Mouse (Mus musculus): ENCODE data around the gene Mdm2.
A peak's percentile ranks its signal among the peaks of the same experiment; 100 is the strongest.
"Not testable (repeated sequence)": the region's sequence is repeated elsewhere in the genome, so short reads cannot be mapped to it uniquely, and the experiment has no call there.

The Mdm2 gene

DNA sequence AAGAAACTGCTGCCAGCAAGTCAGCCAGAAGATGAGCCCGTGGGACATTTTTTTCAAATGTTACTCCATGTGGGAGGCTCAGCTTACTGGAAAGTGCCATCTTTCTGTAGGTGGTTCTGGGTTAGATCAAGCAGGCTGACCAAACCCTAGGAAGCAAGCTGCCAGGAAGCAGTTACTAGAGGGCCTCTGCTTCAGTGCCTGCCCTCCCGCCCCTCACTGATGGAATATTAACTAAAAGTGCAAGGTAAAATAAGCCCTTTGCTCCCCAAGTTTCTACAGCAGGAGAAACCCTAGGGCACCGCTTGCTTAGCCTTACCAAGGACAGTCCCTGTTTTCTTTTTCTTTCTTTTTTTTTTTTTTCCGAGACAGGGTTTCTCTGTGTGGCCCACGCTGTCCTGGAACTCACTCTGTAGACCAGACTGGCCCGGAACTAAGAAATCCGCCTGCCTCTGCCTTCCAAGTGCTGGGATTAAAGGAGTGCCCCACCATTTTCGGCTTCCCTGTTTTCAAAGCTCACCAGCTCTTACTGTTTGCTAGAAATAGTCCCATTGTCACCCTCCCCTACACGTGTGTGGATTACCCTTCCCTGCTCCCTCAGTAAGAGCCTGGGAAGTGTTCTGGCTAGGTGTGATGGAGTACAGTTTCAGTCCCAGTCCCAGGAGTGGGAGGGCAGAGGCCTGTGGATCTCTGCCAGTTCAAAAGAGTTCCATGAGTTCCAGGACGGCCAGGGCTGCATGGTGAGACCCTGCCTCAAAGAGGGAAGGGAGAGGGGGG, 37.9 kb upstream of the Mdm2 start:
- DNase-seq = peak; percentile 89

DNA sequence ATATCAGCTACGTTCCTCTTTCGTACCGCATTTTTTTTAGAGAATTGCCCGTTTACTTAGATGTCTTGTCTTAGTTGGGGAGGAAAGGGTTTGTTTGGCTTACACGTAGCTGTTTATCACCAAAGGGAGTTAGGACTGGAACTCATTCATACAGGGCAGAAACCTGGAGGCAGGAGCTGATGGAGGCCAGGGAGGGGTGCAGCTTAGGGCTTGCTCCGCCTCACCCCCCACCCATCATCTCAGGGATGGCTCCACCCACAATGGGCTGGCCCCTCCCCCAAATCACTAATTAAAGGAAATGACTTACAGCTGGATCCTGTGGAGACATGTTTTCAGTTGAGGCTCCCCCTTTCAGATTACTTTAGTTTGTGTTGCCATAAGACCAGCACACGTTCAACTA, 37.2 kb upstream of the Mdm2 start:
- DNase-seq = no peak

DNA sequence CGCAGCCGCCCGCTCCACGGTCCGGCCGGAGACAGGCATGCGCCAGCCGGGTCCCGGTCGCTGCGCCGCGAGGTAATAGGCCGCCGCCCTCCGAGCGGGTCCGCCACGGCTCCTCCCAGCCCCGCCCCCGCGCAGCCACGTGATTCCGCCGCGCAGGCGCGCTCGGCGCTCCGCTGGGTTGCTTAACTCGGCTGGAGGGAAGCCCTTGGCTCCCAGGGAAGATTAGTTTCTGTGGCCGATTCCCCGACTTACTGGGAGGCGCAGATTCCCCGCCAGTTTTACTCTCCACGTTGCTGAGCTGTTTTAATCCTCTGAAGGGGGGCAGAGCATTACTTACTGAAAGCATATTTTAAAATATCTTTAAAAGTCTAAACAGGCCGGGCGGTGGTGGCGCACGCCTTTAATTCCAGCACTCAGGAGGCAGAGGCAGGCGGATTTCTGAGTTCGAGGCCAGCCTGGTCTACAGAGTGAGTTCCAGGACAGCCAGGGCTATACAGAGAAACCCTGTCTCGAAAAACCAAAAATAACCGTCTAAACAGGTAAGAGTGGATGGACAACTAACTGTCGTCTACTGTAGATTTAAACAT, 35.8 kb upstream of the Mdm2 start, which contains the start of gene Slc35e3:
Slc35e3 (minus strand) TSS at position 69 of the 587 bp plus-strand sequence.
- DNase-seq = peak; percentile 95

DNA sequence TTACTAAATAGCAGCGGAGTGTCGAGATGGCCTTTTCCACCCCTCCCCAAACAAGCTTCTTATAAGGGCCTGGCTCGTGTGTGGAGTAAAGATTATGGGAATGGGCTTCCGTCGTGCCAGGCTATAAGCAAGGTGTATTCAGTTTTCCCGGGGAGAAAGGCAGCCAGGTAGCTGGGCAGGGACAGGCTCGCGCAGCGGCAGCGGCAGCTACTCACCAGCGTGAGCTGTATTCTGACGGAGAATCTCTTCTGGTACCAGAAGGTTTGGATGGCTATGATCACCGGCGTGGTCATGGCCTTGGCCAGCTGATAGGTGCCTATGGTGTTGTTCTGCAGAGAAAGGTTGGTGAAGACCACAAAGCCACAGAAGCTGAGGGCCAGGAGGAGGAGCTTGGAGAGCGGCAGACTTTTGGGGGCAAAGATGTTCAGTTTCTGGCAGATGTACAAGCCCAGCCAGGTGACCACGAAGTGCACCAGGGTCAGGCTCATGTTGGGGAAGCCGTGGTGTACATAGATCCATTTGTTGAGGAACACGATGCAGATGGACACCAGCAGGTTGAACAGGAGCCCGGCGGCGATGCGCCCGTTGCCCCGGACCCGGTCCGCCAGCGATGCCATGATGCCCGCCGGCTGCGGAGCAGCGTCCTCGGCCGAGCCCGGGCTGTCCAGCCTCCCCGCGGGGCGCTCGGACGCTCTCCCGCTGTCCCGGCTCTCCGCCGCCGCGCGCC, 35.2 kb upstream of the Mdm2 start:
- DNase-seq = not testable (repeated sequence)

DNA sequence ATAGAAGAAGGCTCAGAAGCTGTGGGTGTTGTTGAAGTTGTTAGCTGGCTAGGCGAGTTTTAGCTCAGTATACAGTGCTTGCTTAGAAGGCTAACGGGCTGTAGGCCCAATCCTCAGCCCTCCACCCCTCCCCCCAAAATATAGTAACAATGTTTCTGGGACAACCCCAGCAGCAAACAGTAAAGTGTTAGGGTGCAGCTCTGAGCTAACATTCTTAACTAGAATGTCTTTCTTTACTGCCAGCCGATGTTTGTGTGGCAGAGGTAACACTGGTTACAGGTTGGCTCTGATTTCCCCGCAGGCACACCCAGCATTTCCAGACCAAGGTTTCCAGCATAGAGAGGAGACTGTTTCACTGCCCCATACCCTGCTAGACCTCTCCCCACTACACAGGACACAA, 33.4 kb upstream of the Mdm2 start:
- DNase-seq = no peak

DNA sequence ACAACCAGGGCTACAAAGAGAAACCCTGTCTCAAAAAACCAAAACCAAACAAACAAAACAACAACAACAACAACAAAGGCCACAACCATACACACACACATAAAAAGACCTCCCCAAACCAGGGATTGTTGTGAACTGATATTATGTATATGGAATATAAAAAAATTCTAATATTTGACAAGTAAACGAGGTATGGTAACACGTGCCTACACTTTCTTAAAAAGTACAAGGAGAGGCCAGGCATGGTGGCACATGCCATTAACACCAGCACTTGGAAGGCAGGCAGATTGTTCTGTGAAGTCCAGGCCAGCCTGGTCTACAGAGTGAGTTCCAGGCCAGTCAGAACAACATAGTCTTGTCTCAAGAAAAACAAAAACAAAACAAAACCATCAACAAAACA, 32.6 kb upstream of the Mdm2 start:
- no peak for DNase-seq

DNA sequence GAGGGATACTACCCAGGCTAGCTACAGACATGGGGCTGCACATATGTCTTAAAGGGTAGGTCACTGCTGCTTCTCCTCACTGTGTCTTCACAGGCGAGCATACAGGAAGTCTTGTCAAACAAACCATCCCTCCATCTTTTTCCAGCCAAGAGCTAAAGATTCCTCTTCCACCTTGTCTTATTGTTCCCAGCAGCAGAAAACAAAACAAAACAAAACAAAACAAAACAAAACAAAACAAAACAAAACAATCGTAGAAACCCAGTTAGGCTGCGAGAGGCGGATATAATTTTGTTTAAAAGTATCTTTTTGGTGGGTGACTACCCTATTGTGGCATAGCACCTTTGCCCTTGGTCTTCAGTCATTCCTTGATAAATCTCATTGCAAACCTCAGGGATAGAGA, 32.1 kb upstream of the Mdm2 start:
- DNase-seq = no peak

DNA sequence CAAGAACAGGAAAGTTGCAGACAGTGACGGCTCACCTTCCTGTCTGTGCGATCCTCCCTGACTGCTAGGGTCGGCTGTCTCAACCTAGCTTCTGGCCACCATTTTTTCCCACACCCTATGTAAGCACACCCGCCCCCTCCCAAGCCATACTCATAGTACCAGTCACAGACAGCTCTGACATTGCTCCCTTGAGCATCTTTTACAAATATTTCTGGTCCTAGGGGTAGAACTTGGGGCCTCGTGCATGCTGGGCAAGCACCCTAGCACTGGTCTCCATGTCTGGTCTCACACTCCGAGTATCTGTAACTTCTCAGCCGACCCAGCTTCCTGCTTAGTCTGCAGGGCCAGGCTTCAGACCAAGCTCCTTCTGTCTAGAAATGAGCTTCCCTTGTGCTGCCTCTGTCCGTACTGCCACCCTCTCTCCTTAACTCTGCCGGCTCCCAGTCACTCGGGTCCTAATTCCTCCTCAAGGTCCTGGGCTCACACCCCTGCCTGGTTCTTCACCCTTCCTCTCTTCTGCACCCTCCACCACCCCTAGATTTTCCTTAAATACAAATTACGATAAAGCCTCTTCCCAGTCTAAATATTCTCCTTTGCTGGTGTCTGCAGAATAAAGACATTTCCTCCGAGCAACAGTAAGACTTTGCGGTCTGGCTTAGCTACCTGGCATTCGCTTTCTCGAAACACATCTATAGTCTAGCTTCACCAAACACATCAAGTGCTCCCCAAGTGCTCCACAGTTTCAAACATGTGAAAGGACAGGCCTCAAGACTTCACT, 31.3 kb upstream of the Mdm2 start:
- DNase-seq = no peak

DNA sequence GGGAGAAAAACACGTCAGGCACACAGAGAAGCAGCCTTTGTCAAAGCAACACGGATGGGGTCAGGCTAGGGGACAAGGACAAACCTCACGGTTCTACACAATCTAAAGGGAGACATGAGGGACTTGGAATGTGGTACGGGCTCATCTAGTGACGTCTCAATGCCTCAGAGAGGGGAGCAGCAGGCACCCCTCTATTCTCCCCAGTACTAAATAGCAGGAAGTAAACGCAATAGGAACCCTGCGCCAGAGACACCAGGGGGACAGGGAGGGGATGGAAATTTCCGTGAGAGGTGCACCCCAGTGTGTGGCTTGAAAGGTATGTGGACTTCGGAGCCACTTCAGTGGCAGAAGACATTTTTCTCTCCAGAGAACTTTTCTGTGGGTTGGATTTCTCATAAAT, 30.4 kb upstream of the Mdm2 start:
- DNase-seq = no peak

DNA sequence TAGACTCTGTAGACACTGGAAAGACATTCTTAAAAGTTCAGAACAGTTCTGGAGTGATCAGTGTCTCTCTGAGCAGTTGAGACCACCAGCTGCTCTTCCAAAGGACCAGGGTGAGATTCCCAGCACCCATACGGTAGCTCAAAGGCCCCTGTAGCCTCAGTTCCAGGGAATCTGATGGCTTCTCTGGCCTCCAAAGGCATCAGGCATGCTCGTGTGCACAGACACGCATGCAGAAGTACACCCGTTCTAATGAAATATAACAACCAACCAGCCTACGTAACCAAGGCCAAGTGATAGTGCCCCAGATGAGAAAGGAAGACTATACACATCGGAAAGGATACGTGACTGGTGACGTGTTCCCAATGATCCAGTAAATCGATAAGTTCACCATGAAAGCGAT, 29.6 kb upstream of the Mdm2 start:
- DNase-seq = no peak

DNA sequence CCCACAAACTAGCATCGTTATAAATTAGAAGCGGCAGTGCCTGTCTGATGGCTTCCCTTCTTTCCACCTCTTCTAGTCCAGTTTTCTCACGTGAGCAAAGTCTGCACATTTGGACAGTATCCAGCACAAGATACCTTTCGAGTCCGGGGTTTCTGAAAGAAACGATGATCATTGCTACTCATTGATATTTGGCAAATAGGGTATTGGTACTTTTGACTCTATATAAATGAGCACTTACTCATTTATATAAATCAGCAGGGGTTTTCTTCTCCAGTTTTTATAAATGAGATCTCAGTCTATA, 29.0 kb upstream of the Mdm2 start:
- no peak for DNase-seq

DNA sequence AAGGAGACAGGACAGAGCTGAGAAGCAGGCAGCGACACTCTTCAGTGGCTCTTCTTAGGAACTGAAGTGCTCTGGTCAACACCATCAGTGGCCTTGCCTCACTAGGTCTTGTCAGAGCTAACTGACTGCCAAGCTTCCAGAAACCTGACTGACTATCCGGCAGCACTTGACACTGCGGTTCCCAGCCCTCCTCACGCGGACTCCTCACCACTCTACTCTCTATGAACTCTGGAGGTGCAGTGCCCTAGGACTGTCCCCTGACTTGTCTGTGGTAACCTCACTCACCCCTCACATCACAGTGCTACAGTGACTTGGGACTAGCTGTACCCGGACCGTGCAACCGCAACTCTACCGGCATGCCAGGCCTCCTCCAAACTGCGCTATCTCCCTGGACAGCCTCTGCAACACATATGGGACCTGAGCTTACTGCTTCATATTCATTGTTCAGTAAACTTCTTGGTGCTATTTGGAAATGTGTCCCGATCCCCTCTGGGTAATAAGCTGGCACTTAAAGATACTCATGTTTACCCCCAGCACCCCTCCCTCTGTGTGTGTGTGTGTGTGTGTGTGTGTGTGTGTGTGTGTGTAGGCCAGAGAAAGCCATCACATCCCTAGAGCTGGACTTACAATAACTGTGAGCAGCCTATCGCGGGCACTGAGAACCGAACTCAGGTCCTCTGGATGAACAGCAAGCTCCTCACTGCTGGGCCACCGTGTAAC, 28.5 kb upstream of the Mdm2 start:
- no peak for DNase-seq

DNA sequence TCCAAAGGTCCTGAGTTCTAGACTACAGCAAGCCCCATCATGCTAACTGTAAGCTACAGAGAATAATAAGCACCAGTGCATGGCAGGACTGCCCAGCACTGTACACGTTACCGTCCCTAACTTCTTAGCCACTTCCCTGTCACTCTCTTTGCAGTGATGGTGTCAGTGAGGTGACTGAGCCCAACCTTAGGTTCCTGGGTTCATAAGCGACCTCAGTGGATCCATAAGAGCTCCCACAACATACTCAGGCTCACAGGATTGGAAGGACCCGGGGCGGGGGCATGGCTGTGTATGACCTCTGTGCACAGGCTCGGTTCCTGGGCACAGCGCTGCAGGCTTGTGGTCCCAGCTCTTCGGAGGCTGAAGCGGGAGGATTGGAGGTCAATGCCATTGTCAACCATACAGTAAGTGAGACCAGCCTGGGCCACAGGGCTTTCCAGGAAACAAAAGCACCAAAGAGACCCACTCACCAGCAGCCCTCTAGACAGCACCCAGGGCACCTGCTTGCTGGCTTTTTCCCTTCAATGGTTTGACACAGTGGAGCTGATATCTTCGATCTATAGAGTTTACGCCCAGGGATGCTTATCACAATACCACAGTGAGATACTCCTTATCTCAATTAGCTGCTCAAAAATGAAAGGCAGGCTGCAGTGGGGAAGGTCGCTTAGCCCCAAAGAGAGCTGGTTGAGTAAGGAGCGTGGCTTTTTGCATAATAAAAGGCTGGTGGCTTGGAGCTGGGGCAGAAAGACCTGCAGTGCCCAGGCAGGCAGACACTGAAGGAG, 27.8 kb upstream of the Mdm2 start:
- no peak for DNase-seq

DNA sequence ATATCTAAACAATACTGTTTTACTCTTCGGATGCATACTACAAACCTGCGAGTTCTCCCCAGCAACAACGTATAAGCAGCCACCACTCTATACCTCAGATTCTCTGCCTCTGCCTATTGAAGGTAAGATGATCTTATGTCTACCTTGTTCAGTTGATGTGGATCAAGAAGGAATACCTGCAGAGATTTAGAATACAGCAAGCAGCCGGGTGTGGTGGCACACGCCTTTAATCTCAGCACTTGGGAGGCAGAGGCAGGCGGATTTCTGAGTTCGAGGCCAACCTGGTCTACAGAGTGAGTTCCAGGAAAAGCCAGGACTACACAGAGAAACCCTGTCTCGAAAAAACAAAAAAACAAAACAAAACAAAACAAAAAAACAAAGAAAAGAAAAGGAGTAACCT, 26.9 kb upstream of the Mdm2 start:
- DNase-seq = not testable (repeated sequence)

DNA sequence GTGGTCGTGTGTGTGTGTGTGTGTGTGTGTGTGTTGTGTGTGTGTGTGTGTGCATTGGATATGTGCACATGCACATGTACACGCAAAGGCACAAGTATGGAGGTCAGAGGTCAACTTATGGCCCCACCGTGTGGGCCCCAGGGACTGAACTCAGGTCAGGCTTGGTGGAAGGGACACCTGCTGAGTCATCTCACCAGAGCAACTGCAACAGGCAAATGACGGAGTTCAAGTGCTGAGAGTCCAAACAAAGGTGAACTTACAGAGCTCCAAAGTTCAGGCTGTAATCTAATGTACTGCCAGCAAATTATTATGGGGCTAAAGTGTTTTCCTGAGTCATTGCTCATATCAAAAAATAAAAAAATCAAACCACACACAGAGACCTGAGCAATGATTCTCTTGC, 26.5 kb upstream of the Mdm2 start:
- peak; percentile 82 for DNase-seq

DNA sequence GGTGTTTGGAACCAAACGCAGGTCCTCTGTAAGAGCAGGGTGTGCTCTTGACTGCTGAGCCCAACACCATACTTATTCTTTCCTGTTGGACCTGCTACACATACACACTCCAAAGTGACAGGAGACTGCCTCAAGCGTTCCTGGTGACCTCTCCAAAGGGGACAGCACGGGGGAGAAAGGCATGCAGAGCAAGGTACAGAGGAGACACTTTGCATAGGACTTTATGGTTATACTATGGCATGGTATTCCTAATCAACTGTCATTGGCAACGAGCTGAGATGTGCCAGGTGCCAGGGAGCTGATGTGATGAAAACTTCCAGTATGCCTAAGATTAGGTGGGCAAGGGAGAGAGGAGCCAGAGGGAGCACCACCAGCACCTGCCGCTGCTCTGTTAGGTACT, 26.0 kb upstream of the Mdm2 start:
- no peak for DNase-seq

DNA sequence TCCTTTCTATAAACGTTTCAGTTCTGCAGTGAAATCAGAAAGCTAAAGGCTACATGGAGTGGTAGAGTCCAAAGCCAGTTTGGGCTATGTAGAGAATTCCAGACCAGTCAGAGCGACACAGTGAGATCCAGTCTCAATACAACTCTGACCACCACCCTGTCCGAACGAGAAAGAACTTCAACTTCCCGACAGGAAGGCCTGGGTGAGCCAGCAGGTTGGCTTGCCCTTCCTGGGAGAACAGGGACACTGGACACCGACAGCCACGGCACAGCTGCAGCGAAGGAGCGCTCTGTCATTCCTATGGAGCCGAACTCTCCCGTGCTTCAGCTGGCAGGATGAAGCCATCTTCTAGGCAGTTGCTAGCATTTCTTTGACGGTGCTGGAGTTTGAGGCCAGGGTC, 24.8 kb upstream of the Mdm2 start:
- not testable (repeated sequence) for DNase-seq

DNA sequence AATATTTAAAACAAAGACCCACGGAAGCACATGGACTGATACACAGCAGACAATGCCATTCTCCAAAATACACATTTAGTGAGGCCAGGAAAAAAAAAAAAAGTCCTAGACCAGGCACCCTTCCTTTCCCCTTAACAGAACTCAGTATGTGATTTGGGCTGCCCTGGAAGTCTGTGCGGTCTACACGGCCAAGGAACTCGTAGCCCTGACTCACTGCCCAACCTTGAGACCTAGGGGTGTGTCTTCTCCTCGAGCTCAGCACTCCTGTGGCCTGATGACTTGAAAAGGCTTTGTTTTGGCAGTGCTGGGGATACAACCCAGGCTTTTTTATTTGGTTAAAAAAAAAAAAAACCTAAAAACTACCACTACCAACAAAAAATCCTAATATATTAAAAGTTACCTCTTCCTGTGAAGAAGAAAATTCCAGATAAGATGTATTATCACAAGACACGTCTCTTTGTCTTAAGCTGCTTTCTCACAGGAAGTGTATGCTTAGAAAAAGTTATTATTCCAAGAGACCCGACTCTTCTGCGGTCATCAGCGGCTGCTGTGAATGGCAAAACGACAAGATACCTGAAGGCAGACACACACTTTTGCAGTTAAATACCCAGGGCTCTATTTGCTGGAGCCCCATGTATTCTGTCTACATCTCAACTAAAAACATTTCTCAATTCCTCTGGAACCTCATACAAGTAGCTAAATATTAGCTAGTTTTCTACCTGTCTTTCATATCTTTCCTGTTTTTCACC, 23.7 kb upstream of the Mdm2 start:
- peak; percentile 72 for DNase-seq

DNA sequence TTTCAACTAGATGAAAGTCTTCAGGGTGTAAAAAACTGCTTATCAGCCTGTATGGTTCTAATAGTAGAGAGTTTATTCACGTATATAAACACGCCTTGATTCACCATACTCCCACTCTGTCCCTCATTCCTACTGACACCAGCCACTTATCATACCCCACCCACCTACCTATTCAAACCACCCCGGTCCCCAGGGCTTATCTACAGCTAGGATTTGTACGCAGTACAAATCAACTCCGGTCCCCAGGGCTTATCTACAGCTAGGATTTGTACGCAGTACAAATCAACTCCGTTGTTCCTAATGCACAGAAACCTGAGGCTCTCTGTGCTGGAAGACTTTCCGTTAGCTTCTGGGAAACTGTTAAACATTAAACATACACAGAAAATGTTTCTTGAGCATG, 23.1 kb upstream of the Mdm2 start:
- not testable (repeated sequence) for DNase-seq

DNA sequence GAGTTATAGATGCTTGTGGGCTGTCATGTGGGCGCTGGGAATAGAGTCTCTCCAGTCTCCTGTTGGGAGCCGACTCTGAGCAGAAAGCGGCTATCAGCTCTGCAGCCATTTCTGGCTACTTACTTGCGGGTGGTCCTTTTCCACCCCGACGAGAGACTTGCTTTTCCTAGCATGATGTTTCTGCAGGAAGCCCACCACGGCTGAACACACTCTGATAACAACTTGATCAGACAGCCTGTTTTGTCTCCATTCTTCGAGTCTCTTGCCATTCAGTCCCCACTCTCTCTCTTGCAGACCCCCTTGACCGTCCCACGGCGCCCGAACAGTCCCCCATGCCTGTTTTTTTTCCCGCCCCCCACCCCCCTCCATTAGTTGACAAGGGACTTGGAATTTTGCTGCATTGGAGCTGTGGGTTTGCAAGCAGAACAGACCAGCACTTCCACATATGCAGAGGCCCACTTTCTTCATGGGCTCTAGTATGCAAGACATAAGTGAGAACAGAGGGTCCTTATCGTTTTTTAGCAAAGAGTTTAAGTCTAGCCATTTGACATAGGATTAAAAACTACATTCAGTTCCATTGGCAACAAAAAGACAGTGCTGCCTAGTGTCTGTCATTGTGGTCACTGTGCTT, 22.5 kb upstream of the Mdm2 start:
- no peak for DNase-seq

DNA sequence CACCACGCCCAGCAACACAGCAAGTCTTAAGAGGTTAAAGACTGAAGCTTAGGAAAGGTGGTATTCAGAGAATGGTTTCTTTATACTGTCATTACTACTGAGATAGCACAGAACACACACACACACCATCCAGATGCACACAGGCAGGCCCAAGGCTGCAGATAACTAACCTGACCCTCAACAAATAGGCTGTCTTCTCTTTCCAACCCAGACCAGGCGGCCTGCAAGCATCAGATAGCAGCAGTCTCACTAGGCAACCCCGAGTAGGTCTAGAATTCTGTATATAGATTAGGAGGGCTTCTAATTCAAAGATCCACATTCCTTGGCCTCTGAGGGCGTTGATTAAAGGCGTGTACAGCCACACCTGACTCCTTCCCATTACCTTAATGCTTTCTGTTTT, 21.6 kb upstream of the Mdm2 start:
- no peak for DNase-seq
